Mouse (Mus musculus): ENCODE results near the gene Hist2h2ac. TPM values are rescaled to one million over a fixed set of nuclear protein-coding genes. Genes with fewer than 3 reads are reported as not detected.
"Not testable (repeated sequence)": the region's sequence is repeated elsewhere in the genome, so short reads cannot be mapped to it uniquely, and the experiment has no call there.

The Hist2h2ac gene
- polyA plus RNA-seq, 1 experiment from 2014 or later, result 7.9 TPM

DNA sequence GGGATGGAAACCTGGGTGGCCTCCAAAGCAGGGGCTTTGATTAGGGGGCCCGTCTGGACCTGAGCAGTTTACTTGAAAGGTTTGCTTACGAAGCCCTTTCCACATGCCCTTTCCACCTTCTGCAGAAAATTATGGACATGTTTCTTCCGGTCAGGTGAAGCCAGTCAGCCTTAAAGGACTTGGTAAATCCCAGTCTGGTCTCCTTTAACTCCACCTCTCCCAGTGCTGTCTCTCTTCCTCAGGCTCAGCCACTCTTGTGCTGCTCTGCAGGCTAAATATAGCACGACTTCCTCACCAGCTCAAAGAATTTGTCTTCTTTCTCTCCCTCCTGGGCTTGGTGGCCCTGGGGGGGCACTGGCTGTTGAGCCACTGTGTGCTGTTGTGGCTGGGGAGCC lies 38.3 kb downstream of the Hist2h2ac start:
- Histone ChIP-seq H3K4me2 (ENCODE audit: low read length) (peak overlapping the region; percentile 81), H3K4me1 (replicated peaks; ENCODE audit: control insufficient read depth, insufficient read depth, low read length) (peaks cover 23% of the 10 kb centered on the region), H3K9ac (ENCODE audit: low read length) (0 out of 2 replicates have a peak overlapping the region, but pooled peaks have one; percentile 25), H3K9me3 (ENCODE audit: control insufficient read depth, low read length) (no peaks in the 10 kb centered on the region), H3K4me3 (ENCODE audit: low read depth, low read length) (peak overlapping the region; percentile 52; the same call in 1 of the 2 replicates), H3K27ac (ENCODE audit: low read depth) (peak overlapping the region; percentile 47; the same call in 1 of the 2 replicates), H3K36me3 (ENCODE audit: control insufficient read depth, insufficient read depth, low read length) (peaks cover 19% of the 10 kb centered on the region), H3K27me3 (replicated peaks; ENCODE audit: control insufficient read depth, insufficient read depth, low read length) (no peaks in the 10 kb centered on the region)
- 27% methylated on average over 4 of the region's 4 CpGs for WGBS
- DNase-seq (ENCODE audit: low spot score), result no peak
- no peak for ATAC-seq (replicated peaks; ENCODE audit: low FRiP score, low TSS enrichment, low read depth)

DNA sequence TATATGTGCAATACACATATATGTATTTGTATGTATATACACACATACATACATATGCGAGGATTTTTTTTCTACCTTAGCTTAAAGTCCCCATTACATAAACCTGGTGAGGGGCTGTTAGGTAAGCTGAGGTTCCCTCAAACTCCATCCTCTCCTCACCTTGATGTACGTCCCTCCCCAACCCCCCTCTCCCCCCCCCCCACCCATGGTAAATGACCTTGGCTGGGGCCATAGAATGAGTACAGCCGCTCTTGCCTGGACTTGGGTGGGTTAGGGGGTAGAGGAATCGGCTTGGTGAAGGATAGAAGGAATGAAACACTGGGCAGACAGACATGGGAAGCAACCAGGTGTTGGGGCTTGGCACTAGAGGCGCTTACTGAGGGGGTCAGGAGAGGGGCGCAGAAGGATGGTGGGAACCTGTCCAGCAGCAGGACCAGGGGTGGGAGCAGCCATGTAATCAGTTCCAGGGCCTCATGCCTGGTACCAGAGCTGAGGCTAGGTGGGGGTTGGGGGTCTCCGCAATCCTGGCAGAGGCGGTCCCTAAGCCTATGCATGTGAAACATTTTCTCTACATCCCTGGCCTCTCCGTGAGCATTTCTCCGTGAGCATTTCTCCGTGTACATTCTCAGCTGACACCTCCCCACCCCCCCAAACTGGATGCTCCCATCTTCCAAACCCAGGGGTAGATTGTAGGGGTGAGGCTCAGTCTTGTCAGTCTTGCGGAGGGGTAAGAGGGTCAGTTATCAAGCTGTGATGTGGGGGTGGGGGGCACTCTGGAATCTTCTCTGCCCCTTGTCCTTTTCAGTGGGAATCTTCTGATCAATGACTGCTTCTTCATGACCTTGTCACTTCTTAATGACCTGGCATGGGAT lies 38.9 kb downstream of the Hist2h2ac start:
- no peaks in the 10 kb centered on the region for H3K9me3 ChIP-seq (ENCODE audit: control insufficient read depth, low read length)
- H3K4me2 ChIP-seq (ENCODE audit: low read length), result peak overlapping the region; percentile 81
- no peak overlapping the region for H3K9ac ChIP-seq (ENCODE audit: low read length)
- H3K4me3 ChIP-seq (ENCODE audit: low read depth, low read length), result peak overlapping the region; percentile 52
- no peak for DNase-seq (ENCODE audit: low spot score)
- no peaks in the 10 kb centered on the region for H3K27me3 ChIP-seq (replicated peaks; ENCODE audit: control insufficient read depth, insufficient read depth, low read length)
- peaks cover 23% of the 10 kb centered on the region for H3K4me1 ChIP-seq (replicated peaks; ENCODE audit: control insufficient read depth, insufficient read depth, low read length)
- peak; percentile 42 for ATAC-seq (replicated peaks; ENCODE audit: low FRiP score, low TSS enrichment, low read depth)
- no peak overlapping the region for H3K27ac ChIP-seq (ENCODE audit: low read depth)
- 32% methylated on average over 12 of the region's 12 CpGs for WGBS
- H3K36me3 ChIP-seq (ENCODE audit: control insufficient read depth, insufficient read depth, low read length), result peaks cover 22% of the 10 kb centered on the region

DNA sequence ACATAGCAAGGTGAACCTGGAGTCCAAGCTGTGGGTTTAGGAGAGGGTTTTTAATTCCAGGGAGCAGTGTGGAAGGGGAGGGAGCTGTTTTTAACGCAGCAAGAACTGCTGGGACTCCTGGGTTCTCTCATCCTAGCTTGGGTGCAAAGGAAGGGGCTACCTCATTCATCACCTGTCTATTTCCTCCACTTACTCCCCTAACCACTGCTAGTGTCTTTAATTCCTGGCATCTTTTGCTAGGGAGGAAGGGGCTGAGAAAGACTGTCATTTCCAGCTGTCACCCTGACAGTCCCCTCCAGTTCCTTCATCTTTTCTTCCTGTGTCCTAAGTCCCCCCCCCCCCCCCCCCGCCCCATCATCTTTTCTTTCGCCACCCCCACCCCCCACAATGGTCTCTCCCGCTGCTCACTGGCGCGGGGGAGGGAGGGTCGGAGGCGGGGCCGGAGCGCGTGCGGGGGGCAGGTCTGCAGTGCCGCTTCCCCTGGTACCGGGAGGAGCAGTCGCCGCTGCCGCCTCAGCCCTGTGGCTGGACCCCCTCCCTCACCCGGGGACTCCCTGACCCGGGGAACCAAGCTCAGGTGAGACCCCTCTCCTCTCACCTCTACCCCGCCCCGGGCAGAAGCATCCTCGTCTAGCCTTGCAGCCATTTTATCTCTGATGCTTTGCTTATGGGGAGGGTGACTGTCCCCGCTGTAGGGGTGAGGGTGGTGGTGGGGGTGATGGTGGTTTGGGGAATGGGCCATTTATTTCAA lies 39.8 kb downstream of the Hist2h2ac start, which contains the start of gene Sv2a:
Gene Sv2a, plus strand, starts transcription at position 425 of the 751 bp plus-strand sequence.
- Histone ChIP-seq H3K4me1 (replicated peaks; ENCODE audit: control insufficient read depth, insufficient read depth, low read length) (peaks cover 23% of the 10 kb centered on the region), H3K27me3 (replicated peaks; ENCODE audit: control insufficient read depth, insufficient read depth, low read length) (no peaks in the 10 kb centered on the region), H3K9ac (ENCODE audit: low read length) (peak within 1 kb of the TSS; percentile 55), H3K4me3 (ENCODE audit: low read depth, low read length) (peak within 1 kb of the TSS; percentile 52), H3K9me3 (ENCODE audit: control insufficient read depth, low read length) (no peaks in the 10 kb centered on the region), H3K4me2 (ENCODE audit: low read length) (peak within 1 kb of the TSS; percentile 81), H3K27ac (ENCODE audit: low read depth) (no peak within 1 kb of the TSS), H3K36me3 (ENCODE audit: control insufficient read depth, insufficient read depth, low read length) (peaks cover 31% of the 10 kb centered on the region)
- peak; percentile 46; the same call in 1 of the 2 replicates for ATAC-seq (replicated peaks; ENCODE audit: low FRiP score, low TSS enrichment, low read depth)
- 1% methylated on average over 14 of the region's 23 CpGs for WGBS
- peak; percentile 80 for DNase-seq (ENCODE audit: low spot score)

DNA sequence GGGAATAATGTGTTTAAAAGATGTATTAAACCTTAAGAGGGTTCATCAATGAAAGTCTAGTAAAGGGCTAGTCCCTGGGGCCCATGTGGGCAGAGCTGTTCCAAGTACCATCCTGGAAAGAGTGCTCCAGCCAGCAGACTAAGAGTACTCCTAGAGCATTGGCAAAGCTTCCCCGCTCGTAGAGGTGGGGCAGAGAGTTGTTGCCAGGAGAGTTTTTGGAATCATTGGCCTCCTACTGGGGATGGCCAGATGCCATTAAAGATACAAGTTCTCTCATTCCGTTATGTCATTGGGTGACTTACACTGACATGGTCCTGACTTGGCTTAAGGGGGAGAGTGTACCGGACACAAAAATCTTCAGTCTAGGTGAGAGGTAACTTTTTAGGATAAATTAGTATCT lies 41.1 kb downstream of the Hist2h2ac start:
- Histone ChIP-seq H3K36me3 (ENCODE audit: control insufficient read depth, insufficient read depth, low read length) (peaks cover 44% of the 10 kb centered on the region), H3K4me2 (ENCODE audit: low read length) (no peak overlapping the region), H3K4me3 (ENCODE audit: low read depth, low read length) (no peak overlapping the region), H3K9ac (ENCODE audit: low read length) (no peak overlapping the region), H3K27me3 (replicated peaks; ENCODE audit: control insufficient read depth, insufficient read depth, low read length) (no peaks in the 10 kb centered on the region), H3K9me3 (ENCODE audit: control insufficient read depth, low read length) (no peaks in the 10 kb centered on the region), H3K27ac (ENCODE audit: low read depth) (no peak overlapping the region), H3K4me1 (replicated peaks; ENCODE audit: control insufficient read depth, insufficient read depth, low read length) (peaks cover 29% of the 10 kb centered on the region)
- no peak for DNase-seq (ENCODE audit: low spot score)
- ATAC-seq (replicated peaks; ENCODE audit: low FRiP score, low TSS enrichment, low read depth), result no peak
- WGBS, result 73% methylated on average over 4 of the region's 4 CpGs

DNA sequence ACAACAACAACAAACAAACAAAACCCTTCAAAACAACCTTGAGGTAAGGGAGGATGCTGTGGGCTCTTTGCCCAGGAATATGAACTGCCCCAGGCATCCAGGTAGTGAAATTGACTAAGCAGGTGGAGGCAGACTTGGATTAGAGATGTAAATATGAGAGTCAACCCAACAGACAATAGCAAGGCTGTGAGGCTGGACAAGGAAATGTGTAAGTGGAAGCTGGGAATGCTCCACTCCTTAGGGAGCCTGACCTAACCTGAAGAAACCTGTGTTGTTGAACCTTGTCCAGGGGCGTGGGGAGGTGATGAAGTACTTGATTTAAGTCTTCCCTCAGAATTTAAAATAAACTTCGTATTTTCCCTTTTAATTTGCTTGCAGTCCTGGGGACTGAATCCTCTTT lies 41.8 kb downstream of the Hist2h2ac start:
- ATAC-seq (replicated peaks; ENCODE audit: low FRiP score, low TSS enrichment, low read depth) (no peak), DNase-seq (ENCODE audit: low spot score) (no peak)
- H3K9ac ChIP-seq (ENCODE audit: low read length), result no peak overlapping the region
- H3K27me3 ChIP-seq (replicated peaks; ENCODE audit: control insufficient read depth, insufficient read depth, low read length), result no peaks in the 10 kb centered on the region
- no peak overlapping the region for H3K4me3 ChIP-seq (ENCODE audit: low read depth, low read length)
- H3K4me1 ChIP-seq (replicated peaks; ENCODE audit: control insufficient read depth, insufficient read depth, low read length), result peaks cover 29% of the 10 kb centered on the region
- no peak overlapping the region for H3K27ac ChIP-seq (ENCODE audit: low read depth)
- no peaks in the 10 kb centered on the region for H3K9me3 ChIP-seq (ENCODE audit: control insufficient read depth, low read length)
- no peak overlapping the region for H3K4me2 ChIP-seq (ENCODE audit: low read length)
- peaks cover 50% of the 10 kb centered on the region for H3K36me3 ChIP-seq (ENCODE audit: control insufficient read depth, insufficient read depth, low read length)
- WGBS, result 80% methylated on average over 2 of the region's 2 CpGs

DNA sequence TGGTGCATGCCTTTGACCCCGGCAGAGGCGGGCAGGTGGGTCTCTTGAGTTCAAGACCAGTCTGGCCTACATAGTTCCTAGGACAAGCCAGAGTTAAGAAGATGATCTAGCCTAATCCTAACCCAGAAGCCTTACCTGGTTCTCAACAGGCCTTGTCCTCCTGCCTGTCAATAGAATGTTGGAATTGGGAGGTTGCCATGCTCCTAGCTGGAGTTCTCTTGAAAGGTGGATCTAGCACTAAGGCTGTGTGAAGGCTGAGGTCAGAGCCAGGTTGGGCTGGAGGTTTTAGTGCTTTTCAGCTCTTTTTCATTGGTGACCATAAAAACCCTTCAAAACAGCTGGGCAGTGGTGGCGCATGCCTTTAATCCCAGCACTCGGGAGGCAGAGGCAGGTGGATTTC lies 42.3 kb downstream of the Hist2h2ac start:
- ATAC-seq (replicated peaks; ENCODE audit: low FRiP score, low TSS enrichment, low read depth), result no peak
- no peaks in the 10 kb centered on the region for H3K27me3 ChIP-seq (replicated peaks; ENCODE audit: control insufficient read depth, insufficient read depth, low read length)

DNA sequence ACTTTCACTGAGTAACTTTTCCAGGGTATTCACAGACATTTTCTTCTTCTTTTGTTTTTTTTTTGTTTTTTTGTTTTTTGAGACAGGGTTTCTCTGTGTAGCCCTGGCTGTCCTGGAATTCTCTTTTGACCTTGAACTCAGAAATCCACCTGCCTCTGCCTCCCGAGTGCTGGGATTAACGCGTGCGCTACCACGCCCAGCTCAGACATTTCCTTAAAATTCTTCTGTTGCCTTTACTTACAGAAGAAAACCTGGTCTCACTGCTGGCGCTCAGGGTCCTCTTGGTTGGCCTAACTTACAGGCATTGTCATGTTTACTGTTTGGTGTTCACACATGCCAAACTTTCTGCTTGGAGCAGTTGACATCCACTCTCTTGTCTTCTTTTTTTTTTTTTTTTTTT lies 45.4 kb downstream of the Hist2h2ac start:
- no peak for ATAC-seq (replicated peaks; ENCODE audit: low FRiP score, low TSS enrichment, low read depth)
- Histone ChIP-seq H3K27ac (ENCODE audit: low read depth) (no peak overlapping the region), H3K4me1 (replicated peaks; ENCODE audit: control insufficient read depth, insufficient read depth, low read length) (peaks cover 18% of the 10 kb centered on the region), H3K4me2 (ENCODE audit: low read length) (no peak overlapping the region), H3K27me3 (replicated peaks; ENCODE audit: control insufficient read depth, insufficient read depth, low read length) (no peaks in the 10 kb centered on the region), H3K4me3 (ENCODE audit: low read depth, low read length) (no peak overlapping the region), H3K9ac (ENCODE audit: low read length) (no peak overlapping the region), H3K36me3 (ENCODE audit: control insufficient read depth, insufficient read depth, low read length) (peaks cover 51% of the 10 kb centered on the region), H3K9me3 (ENCODE audit: control insufficient read depth, low read length) (no peaks in the 10 kb centered on the region)
- no peak for DNase-seq (ENCODE audit: low spot score)
- WGBS, result 94% methylated on average over 6 of the region's 6 CpGs

More for the DNA sequence above, 42.3 kb downstream of the Hist2h2ac start:
- Histone ChIP-seq H3K27ac (ENCODE audit: low read depth) (no peak overlapping the region), H3K36me3 (ENCODE audit: control insufficient read depth, insufficient read depth, low read length) (peaks cover 51% of the 10 kb centered on the region), H3K4me2 (ENCODE audit: low read length) (no peak overlapping the region), H3K9ac (ENCODE audit: low read length) (no peak overlapping the region), H3K9me3 (ENCODE audit: control insufficient read depth, low read length) (no peaks in the 10 kb centered on the region), H3K4me1 (replicated peaks; ENCODE audit: control insufficient read depth, insufficient read depth, low read length) (peaks cover 29% of the 10 kb centered on the region), H3K4me3 (ENCODE audit: low read depth, low read length) (no peak overlapping the region)
- 89% methylated on average over 4 of the region's 4 CpGs for WGBS
- no peak for DNase-seq (ENCODE audit: low spot score)

DNA sequence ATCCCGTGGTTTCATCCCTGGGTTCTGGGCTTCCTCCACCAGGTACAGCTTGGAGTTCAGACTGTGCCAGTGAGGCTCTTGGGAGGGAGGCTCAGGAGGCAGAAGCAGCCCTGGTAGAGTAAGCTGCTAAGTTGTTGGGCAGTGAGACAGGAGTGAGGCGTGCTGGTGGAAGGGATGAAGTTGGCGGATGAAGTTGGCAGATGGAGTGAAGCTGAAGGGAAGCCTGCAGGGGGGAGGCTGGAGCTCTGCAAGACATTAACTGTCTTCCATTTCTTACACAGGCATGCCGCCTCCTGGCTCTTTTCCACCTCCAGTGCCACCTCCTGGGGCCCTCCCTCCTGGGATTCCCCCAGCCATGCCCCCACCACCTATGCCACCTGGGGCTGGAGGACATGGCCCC lies 46.6 kb downstream of the Hist2h2ac start:
- not testable (repeated sequence) for H3K9ac ChIP-seq (ENCODE audit: low read length); H3K27me3 ChIP-seq (replicated peaks; ENCODE audit: control insufficient read depth, insufficient read depth, low read length); H3K9me3 ChIP-seq (ENCODE audit: control insufficient read depth, low read length); DNase-seq (ENCODE audit: low spot score); H3K27ac ChIP-seq (ENCODE audit: low read depth); H3K4me3 ChIP-seq (ENCODE audit: low read depth, low read length); H3K4me2 ChIP-seq (ENCODE audit: low read length); ATAC-seq (replicated peaks; ENCODE audit: low FRiP score, low TSS enrichment, low read depth)
- Histone ChIP-seq H3K36me3 (ENCODE audit: control insufficient read depth, insufficient read depth, low read length) (peaks cover 60% of the 10 kb centered on the region), H3K4me1 (replicated peaks; ENCODE audit: control insufficient read depth, insufficient read depth, low read length) (peaks cover 18% of the 10 kb centered on the region)
- 89% methylated on average over 4 of the region's 4 CpGs for WGBS

Measured in intestine, embryonic 14.5 days (tissue).